Mouse (Mus musculus): ENCODE results near the gene Tiam2. TPM values are rescaled to one million over a fixed set of nuclear protein-coding genes. Genes with fewer than 3 reads are reported as not detected.

Tiam2 gene
- polyA plus RNA-seq, 1 experiment, result 1.3 TPM

DNA sequence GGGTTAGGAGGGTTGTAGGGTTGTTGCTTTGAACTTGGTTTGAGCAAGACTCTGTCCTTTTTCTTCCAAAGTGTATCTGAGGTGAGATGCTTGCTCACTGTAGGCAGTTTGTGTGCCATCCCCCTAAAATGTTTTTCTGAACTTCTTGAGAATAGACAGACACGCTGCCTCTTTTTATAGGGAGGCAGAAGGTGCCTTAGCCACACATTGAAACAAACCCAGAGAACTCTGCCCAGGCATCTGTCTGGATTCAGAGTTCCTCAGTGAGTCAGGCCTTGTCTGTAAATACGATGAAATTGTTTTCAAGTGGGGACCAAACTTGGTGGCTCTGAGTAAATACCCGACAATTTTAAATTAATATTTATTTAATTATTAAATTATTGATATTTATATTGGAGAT is 172.2 kb downstream of the Tiam2 start:
- no peaks in the 10 kb centered on the region for H3K4me1 ChIP-seq (ENCODE audit: control insufficient read depth, insufficient read depth, low read length)
- 88% methylated on average over 3 of the region's 3 CpGs for WGBS
- H3K4me3 ChIP-seq (replicated peaks; ENCODE audit: extremely low read depth, low read depth, low read length), result no peak overlapping the region
- TF ChIP-seq CTCF (IDR thresholded peaks at IDR 0.05; ENCODE audit: insufficient read depth, low read length) (no peak), POLR2A (IDR thresholded peaks at IDR 0.05; ENCODE audit: borderline replicate concordance, extremely low read depth, low read depth, low read length) (no peak)
- no peak for DNase-seq

DNA sequence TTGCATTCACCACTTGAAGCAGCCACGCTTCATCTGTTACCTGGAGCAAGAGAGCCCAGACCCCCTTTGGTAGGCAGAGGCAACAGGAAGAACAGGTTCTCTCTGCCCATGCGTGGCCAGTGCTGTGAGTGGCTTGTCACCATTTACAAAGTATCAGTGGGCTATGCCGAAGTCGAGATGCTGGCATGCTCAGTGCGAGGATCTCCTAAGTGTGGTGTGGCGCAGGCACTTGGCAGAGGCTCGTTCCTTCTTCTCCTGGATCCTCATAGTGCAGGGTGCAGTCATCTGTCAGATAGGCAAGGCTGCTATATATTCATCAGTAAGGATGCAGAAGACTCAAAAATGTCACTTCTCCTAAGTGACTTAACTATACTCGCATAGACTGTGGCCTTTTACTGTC is 173.1 kb downstream of the Tiam2 start:
- no peak for DNase-seq
- H3K4me3 ChIP-seq (replicated peaks; ENCODE audit: extremely low read depth, low read depth, low read length), result no peak overlapping the region
- TF ChIP-seq CTCF (IDR thresholded peaks at IDR 0.05; ENCODE audit: insufficient read depth, low read length) (no peak), POLR2A (IDR thresholded peaks at IDR 0.05; ENCODE audit: borderline replicate concordance, extremely low read depth, low read depth, low read length) (no peak)
- 89% methylated on average over 8 of the region's 8 CpGs for WGBS
- H3K4me1 ChIP-seq (ENCODE audit: control insufficient read depth, insufficient read depth, low read length), result no peaks in the 10 kb centered on the region

GRCm38 (mm10) chr17:3500076-3500475 is 173.7 kb downstream of the Tiam2 start:
- TF ChIP-seq POLR2A (IDR thresholded peaks at IDR 0.05; ENCODE audit: borderline replicate concordance, extremely low read depth, low read depth, low read length) (no peak), CTCF (IDR thresholded peaks at IDR 0.05; ENCODE audit: insufficient read depth, low read length) (no peak)
- no peak overlapping the region for H3K4me3 ChIP-seq (replicated peaks; ENCODE audit: extremely low read depth, low read depth, low read length)
- WGBS, result 90% methylated on average over 6 of the region's 6 CpGs
- no peaks in the 10 kb centered on the region for H3K4me1 ChIP-seq (ENCODE audit: control insufficient read depth, insufficient read depth, low read length)
- DNase-seq, result no peak

DNA sequence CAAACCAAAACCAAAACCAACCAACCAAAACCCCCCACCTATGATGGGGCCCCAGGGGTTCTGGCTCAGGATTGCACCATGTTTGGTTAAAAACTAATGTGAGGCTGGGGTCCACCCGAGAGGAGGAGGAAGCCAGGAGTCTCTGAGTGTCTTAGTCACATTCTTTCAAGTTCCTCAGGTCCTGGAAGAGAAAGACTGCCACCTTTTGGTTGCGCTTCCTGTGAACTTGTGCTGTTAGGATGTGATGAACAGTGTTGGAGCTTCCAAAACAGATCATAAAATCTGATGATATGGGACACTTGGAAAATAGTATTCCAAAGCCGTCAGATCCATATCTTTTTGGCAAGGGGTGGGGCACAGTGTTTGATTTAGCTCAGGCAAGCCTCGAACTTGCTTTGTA is 174.6 kb downstream of the Tiam2 start:
- TF ChIP-seq CTCF (IDR thresholded peaks at IDR 0.05; ENCODE audit: insufficient read depth, low read length), result no peak
- TF ChIP-seq POLR2A (IDR thresholded peaks at IDR 0.05; ENCODE audit: borderline replicate concordance, extremely low read depth, low read depth, low read length), result no peak

GRCm38 (mm10) chr17:3505711-3506110 is 179.3 kb downstream of the Tiam2 start:
- Histone ChIP-seq H3K4me1 (ENCODE audit: control insufficient read depth, insufficient read depth, low read length) (no peaks in the 10 kb centered on the region), H3K4me3 (replicated peaks; ENCODE audit: extremely low read depth, low read depth, low read length) (no peak overlapping the region)
- 82% methylated on average over 1 of the region's 1 CpGs for WGBS
- DNase-seq, result no peak
- TF ChIP-seq CTCF (IDR thresholded peaks at IDR 0.05; ENCODE audit: insufficient read depth, low read length), result no peak
- no peak for TF ChIP-seq POLR2A (IDR thresholded peaks at IDR 0.05; ENCODE audit: borderline replicate concordance, extremely low read depth, low read depth, low read length)

More for the DNA sequence above, 174.6 kb downstream of the Tiam2 start:
- H3K4me1 ChIP-seq (ENCODE audit: control insufficient read depth, insufficient read depth, low read length), result no peaks in the 10 kb centered on the region
- no peak for DNase-seq
- H3K4me3 ChIP-seq (replicated peaks; ENCODE audit: extremely low read depth, low read depth, low read length), result no peak overlapping the region
- 75% methylated on average over 4 of the region's 4 CpGs for WGBS

GRCm38 (mm10) chr17:3506508-3506907 is 180.1 kb downstream of the Tiam2 start:
- Histone ChIP-seq H3K4me3 (replicated peaks; ENCODE audit: extremely low read depth, low read depth, low read length) (no peak overlapping the region), H3K4me1 (ENCODE audit: control insufficient read depth, insufficient read depth, low read length) (no peaks in the 10 kb centered on the region)
- TF ChIP-seq CTCF (IDR thresholded peaks at IDR 0.05; ENCODE audit: insufficient read depth, low read length) (no peak), POLR2A (IDR thresholded peaks at IDR 0.05; ENCODE audit: borderline replicate concordance, extremely low read depth, low read depth, low read length) (no peak)
- WGBS, result 67% methylated on average over 8 of the region's 8 CpGs
- DNase-seq, result no peak

- Histone ChIP-seq H3K4me3 (replicated peaks; ENCODE audit: extremely low read depth, low read depth, low read length) (no peak overlapping the region), H3K4me1 (ENCODE audit: control insufficient read depth, insufficient read depth, low read length) (no peaks in the 10 kb centered on the region)
- TF ChIP-seq POLR2A (IDR thresholded peaks at IDR 0.05; ENCODE audit: borderline replicate concordance, extremely low read depth, low read depth, low read length) (no peak), CTCF (IDR thresholded peaks at IDR 0.05; ENCODE audit: insufficient read depth, low read length) (peak; percentile 78)
- WGBS, result 12% methylated on average over 1 of the region's 1 CpGs
- DNase-seq, result peak; percentile 20
Observed at GRCm38 (mm10) chr17:3509841-3510240, 183.5 kb downstream of the Tiam2 start.

- DNase-seq, result no peak
- whole genome bisulfite sequencing, result 80% methylated on average over 5 of the region's 5 CpGs
- H3K4me3 ChIP-seq (replicated peaks; ENCODE audit: extremely low read depth, low read depth, low read length), result no peak overlapping the region
- H3K4me1 ChIP-seq (ENCODE audit: control insufficient read depth, insufficient read depth, low read length), result no peaks in the 10 kb centered on the region
- TF ChIP-seq CTCF (IDR thresholded peaks at IDR 0.05; ENCODE audit: insufficient read depth, low read length), result no peak
- TF ChIP-seq POLR2A (IDR thresholded peaks at IDR 0.05; ENCODE audit: borderline replicate concordance, extremely low read depth, low read depth, low read length), result no peak
Observed at GRCm38 (mm10) chr17:3514316-3514715, 187.9 kb downstream of the Tiam2 start.

DNA sequence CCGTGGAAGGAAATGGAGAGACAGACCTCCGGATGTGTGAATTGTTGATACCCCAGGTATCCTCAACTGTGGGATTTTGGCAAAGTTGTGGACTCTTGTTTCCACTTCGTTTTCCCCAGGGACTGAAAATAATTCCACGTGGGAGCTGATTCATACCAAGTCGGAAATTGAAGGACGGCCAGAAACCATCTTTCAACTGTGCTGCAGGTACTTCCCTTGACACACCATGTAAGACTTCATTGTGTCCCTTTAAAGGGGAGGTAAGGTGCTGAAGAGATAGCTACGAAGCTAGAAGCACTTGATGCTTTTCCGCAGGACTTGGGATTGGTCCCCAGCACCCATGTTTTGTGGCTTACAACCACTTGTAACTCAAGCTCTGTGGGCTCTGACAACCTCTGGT is 189.5 kb downstream of the Tiam2 start:
- DNase-seq, result no peak
- Histone ChIP-seq H3K4me3 (replicated peaks; ENCODE audit: extremely low read depth, low read depth, low read length) (no peak overlapping the region), H3K4me1 (ENCODE audit: control insufficient read depth, insufficient read depth, low read length) (no peaks in the 10 kb centered on the region)
- WGBS, result 92% methylated on average over 8 of the region's 8 CpGs
- TF ChIP-seq CTCF (IDR thresholded peaks at IDR 0.05; ENCODE audit: insufficient read depth, low read length), result no peak
- TF ChIP-seq POLR2A (IDR thresholded peaks at IDR 0.05; ENCODE audit: borderline replicate concordance, extremely low read depth, low read depth, low read length), result no peak

GRCm38 (mm10) chr17:3516406-3516805 is 190.0 kb downstream of the Tiam2 start:
- 74% methylated on average over 9 of the region's 9 CpGs for WGBS
- TF ChIP-seq CTCF (IDR thresholded peaks at IDR 0.05; ENCODE audit: insufficient read depth, low read length) (no peak), POLR2A (IDR thresholded peaks at IDR 0.05; ENCODE audit: borderline replicate concordance, extremely low read depth, low read depth, low read length) (no peak)
- Histone ChIP-seq H3K4me3 (replicated peaks; ENCODE audit: extremely low read depth, low read depth, low read length) (no peak overlapping the region), H3K4me1 (ENCODE audit: control insufficient read depth, insufficient read depth, low read length) (no peaks in the 10 kb centered on the region)
- no peak for DNase-seq
